Mouse (Mus musculus): ENCODE data around the gene Hsf3. TPM values are rescaled to one million over a fixed set of nuclear protein-coding genes. Genes with fewer than 3 reads are reported as not detected.
A peak's percentile ranks its signal among the peaks of the same experiment; 100 is the strongest.
"Not testable (repeated sequence)": the region's sequence is repeated elsewhere in the genome, so short reads cannot be mapped to it uniquely, and the experiment has no call there.

Gene Hsf3
- not detected for total RNA-seq (2021)
- not detected in 2 replicates for polyA plus RNA-seq (2012; rRNA removed)
- long read RNA-seq: 0 reads

DNA sequence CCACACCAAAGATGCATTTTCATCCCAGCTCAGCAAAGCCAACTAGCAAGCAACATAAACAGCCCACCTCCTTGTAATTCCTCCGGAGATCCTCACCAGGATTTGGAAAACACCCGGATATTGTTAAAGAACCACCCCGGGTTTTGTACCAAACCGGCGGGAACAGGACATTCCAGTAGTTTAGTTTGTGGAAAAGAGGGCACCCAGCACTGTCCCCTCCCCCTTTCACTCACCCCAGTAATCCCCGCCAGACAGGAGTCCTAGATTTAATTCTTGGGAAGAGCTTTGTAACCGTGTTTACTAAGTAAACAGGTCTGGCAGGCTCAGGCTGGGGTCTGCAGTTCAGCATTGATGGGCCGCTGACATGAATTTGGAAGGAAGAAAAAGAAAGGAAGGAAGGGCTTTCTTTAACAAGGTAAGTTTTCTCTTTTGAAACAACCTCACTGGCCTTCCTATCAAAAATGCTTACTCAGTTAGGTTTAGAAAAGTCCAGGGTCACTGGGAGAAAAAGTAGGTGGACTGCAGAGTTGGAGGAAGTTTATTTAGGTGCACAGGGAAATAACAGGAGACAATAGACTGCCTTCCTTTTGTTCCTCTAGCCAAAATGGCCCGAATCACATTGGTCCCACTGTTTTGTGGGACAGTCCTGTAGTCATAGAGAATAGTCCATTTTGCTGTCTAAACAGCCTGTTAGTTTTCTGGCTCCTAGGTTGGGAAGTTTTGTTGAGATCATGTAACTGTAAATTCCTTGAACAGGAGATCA, at the start of gene Hsf3:
Hsf3 (minus strand) TSS at position 94 of the 763 bp plus-strand sequence.
- Histone ChIP-seq H3K9ac (ENCODE audit: low read depth, low read length) (peak within 1 kb of the TSS; percentile 45; the same call in 1 of the 2 replicates), H3K4me3 (peak within 1 kb of the TSS; percentile 36), H3K79me2 (replicated peaks; ENCODE audit: control insufficient read depth, insufficient read depth, low read length) (no peaks in the 10 kb centered on the region), H3K27ac (peak within 1 kb of the TSS; percentile 16; the same call in 1 of the 2 replicates), H3K36me3 (ENCODE audit: control insufficient read depth, insufficient read depth, low read length) (no peaks in the 10 kb centered on the region), H3K4me1 (ENCODE audit: control insufficient read depth, insufficient read depth, low read length) (no peaks in the 10 kb centered on the region), H3K27me3 (ENCODE audit: control insufficient read depth, insufficient read depth, low read length) (no peaks in the 10 kb centered on the region)
- 21% methylated on average over 9 of the region's 9 CpGs for WGBS
- peak; percentile 9 to 21 for DNase-seq
- TF ChIP-seq POLR2A (IDR thresholded peaks at IDR 0.05; ENCODE audit: insufficient read depth, low read depth, low read length): no peak
- TF ChIP-seq EP300 (IDR thresholded peaks at IDR 0.05; ENCODE audit: insufficient read depth, low read depth, low read length): no peak
- TF ChIP-seq CTCF (IDR thresholded peaks at IDR 0.05): no peak
- intact Hi-C loops (cut with DNase I): no loop called here

DNA sequence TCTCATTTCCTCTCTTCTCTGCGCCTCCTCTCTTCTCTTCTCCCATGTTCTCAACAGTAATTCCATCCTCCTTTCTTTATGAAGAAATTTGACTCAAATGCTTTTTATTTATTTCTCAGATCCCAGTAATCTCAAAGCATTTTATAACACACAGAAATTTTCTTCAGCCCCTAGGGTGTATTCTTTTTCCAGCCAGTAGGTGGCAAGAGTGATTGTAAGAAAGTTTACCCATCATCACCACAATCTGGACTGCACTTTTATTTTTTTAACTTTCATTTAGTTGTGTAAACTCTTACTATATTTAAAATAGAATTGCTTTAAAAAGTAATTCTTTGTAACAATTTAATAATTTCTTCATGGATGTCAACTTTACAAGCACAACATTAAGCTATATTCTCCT, 45.5 kb upstream of the Hsf3 start:
- Histone ChIP-seq H3K9ac (ENCODE audit: low read depth, low read length) (no peak overlapping the region), H3K4me1 (ENCODE audit: control insufficient read depth, insufficient read depth, low read length) (no peaks in the 10 kb centered on the region), H3K27ac (no peak overlapping the region), H3K36me3 (ENCODE audit: control insufficient read depth, insufficient read depth, low read length) (no peaks in the 10 kb centered on the region), H3K4me3 (no peak overlapping the region), H3K27me3 (ENCODE audit: control insufficient read depth, insufficient read depth, low read length) (no peaks in the 10 kb centered on the region), H3K79me2 (replicated peaks; ENCODE audit: control insufficient read depth, insufficient read depth, low read length) (no peaks in the 10 kb centered on the region)
- TF ChIP-seq CTCF (IDR thresholded peaks at IDR 0.05) (peak; percentile 48), EP300 (IDR thresholded peaks at IDR 0.05; ENCODE audit: insufficient read depth, low read depth, low read length) (no peak)
- intact Hi-C loops (cut with DNase I): no loop called here
- DNase-seq: no peak
- 43% methylated on average over 1 of the region's 1 CpGs for WGBS

DNA sequence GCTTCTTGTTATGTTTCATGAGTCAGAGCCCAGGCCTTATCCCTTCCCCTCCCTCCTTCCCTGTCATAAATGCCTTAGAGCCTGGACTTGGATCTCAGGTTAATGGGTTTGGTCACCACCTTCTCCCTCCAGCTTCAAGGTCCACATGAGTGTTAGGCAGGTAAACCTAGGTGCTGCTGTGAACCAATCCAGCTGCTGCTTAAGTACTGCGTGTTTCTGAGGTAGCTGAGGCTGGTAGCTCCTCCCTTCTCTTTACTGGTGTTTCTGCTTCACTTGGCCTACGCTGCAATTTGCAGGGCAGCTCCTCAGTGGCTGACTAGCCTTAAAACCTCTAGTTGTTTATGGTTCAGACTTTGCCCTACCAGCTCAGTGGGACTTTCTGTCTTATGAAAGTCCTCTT, 945 bp downstream of the Hsf3 start, which contains the start of gene Heph:
Heph (plus strand) TSS at position 211 of the 400 bp plus-strand sequence.
- DNase-seq: no peak
- H3K27me3 ChIP-seq (ENCODE audit: control insufficient read depth, insufficient read depth, low read length): no peaks in the 10 kb centered on the region
- no peak within 1 kb of the TSS for H3K9ac ChIP-seq (ENCODE audit: low read depth, low read length)
- H3K27ac ChIP-seq: no peak within 1 kb of the TSS
- H3K79me2 ChIP-seq (replicated peaks; ENCODE audit: control insufficient read depth, insufficient read depth, low read length): no peaks in the 10 kb centered on the region
- intact Hi-C loops (cut with DNase I): no loop called here
- H3K36me3 ChIP-seq (ENCODE audit: control insufficient read depth, insufficient read depth, low read length): no peaks in the 10 kb centered on the region
- WGBS: 74% methylated on average over 2 of the region's 2 CpGs
- no peak for TF ChIP-seq POLR2A (IDR thresholded peaks at IDR 0.05; ENCODE audit: insufficient read depth, low read depth, low read length)
- no peak for TF ChIP-seq CTCF (IDR thresholded peaks at IDR 0.05)
- TF ChIP-seq EP300 (IDR thresholded peaks at IDR 0.05; ENCODE audit: insufficient read depth, low read depth, low read length): no peak
- no peaks in the 10 kb centered on the region for H3K4me1 ChIP-seq (ENCODE audit: control insufficient read depth, insufficient read depth, low read length)
- peak within 1 kb of the TSS; percentile 36; the same call in 1 of the 2 replicates for H3K4me3 ChIP-seq

DNA sequence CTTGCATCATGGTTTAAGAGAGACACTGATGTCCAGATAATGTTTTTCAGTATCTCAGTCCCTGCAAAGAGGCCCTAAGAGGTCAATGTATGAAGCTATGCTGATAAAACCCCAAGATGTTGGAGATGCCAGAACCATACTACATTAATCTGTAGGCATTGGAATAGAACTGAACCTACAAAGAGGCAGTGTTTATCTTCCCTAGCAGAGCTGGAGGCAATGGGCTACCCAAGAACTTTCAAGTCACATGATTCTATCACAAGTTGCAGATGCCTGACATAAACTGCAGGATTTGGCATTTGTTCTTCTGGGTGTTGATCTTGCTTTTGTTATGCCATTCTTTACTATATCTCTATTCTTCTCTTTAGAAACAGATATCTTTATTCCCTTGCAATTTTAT, 36.7 kb downstream of the Hsf3 start:
- Histone ChIP-seq H3K27ac (no peak overlapping the region), H3K36me3 (ENCODE audit: control insufficient read depth, insufficient read depth, low read length) (no peaks in the 10 kb centered on the region), H3K27me3 (ENCODE audit: control insufficient read depth, insufficient read depth, low read length) (no peaks in the 10 kb centered on the region), H3K9ac (ENCODE audit: low read depth, low read length) (no peak overlapping the region), H3K4me3 (no peak overlapping the region), H3K79me2 (replicated peaks; ENCODE audit: control insufficient read depth, insufficient read depth, low read length) (no peaks in the 10 kb centered on the region), H3K4me1 (ENCODE audit: control insufficient read depth, insufficient read depth, low read length) (no peaks in the 10 kb centered on the region)
- no peak for DNase-seq
- intact Hi-C loops (cut with DNase I): no loop called here
- TF ChIP-seq CTCF (IDR thresholded peaks at IDR 0.05) (no peak), POLR2A (IDR thresholded peaks at IDR 0.05; ENCODE audit: insufficient read depth, low read depth, low read length) (no peak), EP300 (IDR thresholded peaks at IDR 0.05; ENCODE audit: insufficient read depth, low read depth, low read length) (no peak)

DNA sequence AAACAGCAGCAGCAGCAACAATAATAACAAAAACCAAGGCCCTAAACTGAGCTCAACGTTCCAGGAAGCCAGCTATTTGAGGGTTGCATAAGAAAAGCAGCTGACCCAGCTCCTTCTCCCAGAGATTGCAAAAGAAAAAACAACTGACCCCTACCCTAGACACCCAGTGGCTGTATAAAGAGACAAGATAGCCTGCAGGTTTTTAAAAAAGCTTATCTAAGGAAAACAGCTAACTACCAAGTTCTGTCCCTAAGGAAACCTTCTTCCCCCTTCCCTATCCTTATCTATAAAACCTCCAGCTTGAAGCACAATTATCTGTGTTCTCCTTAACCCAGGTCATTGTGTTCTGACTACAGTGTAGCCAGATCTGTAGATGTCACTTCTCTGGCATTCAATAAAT, 38.4 kb downstream of the Hsf3 start:
- Histone ChIP-seq H3K27ac (no peak overlapping the region), H3K79me2 (replicated peaks; ENCODE audit: control insufficient read depth, insufficient read depth, low read length) (no peaks in the 10 kb centered on the region), H3K4me3 (no peak overlapping the region), H3K36me3 (ENCODE audit: control insufficient read depth, insufficient read depth, low read length) (no peaks in the 10 kb centered on the region), H3K9ac (ENCODE audit: low read depth, low read length) (no peak overlapping the region), H3K4me1 (ENCODE audit: control insufficient read depth, insufficient read depth, low read length) (no peaks in the 10 kb centered on the region), H3K27me3 (ENCODE audit: control insufficient read depth, insufficient read depth, low read length) (no peaks in the 10 kb centered on the region)
- intact Hi-C loops (cut with DNase I): no loop called here
- no peak for DNase-seq
- TF ChIP-seq EP300 (IDR thresholded peaks at IDR 0.05; ENCODE audit: insufficient read depth, low read depth, low read length): no peak
- no peak for TF ChIP-seq POLR2A (IDR thresholded peaks at IDR 0.05; ENCODE audit: insufficient read depth, low read depth, low read length)
- TF ChIP-seq CTCF (IDR thresholded peaks at IDR 0.05): no peak
- WGBS: 35% methylated on average over 1 of the region's 1 CpGs

DNA sequence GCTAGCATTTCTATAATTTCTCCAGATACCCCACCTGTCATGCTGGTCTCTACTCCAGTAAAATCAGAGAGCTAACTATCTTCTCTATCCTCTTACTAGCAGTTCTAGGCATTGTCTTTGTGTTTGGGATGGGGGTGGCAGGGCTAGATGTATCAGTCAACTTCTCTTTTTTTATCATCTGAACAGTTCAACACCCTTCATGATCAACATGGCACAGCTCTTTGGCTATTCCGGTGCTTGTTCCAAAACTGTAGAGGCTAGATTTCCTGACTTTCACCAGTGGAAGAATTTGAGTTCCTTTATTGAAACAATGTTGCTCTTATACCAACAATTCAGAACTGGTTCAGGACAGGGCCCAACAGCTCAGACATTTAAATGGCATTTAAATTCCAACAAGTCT, 39.1 kb downstream of the Hsf3 start:
- Histone ChIP-seq H3K4me3 (no peak overlapping the region), H3K9ac (ENCODE audit: low read depth, low read length) (no peak overlapping the region), H3K4me1 (ENCODE audit: control insufficient read depth, insufficient read depth, low read length) (no peaks in the 10 kb centered on the region), H3K27me3 (ENCODE audit: control insufficient read depth, insufficient read depth, low read length) (no peaks in the 10 kb centered on the region), H3K36me3 (ENCODE audit: control insufficient read depth, insufficient read depth, low read length) (no peaks in the 10 kb centered on the region), H3K79me2 (replicated peaks; ENCODE audit: control insufficient read depth, insufficient read depth, low read length) (no peaks in the 10 kb centered on the region), H3K27ac (no peak overlapping the region)
- intact Hi-C loops (cut with DNase I): no loop called here
- DNase-seq: no peak
- no peak for TF ChIP-seq EP300 (IDR thresholded peaks at IDR 0.05; ENCODE audit: insufficient read depth, low read depth, low read length)
- TF ChIP-seq POLR2A (IDR thresholded peaks at IDR 0.05; ENCODE audit: insufficient read depth, low read depth, low read length): no peak
- TF ChIP-seq CTCF (IDR thresholded peaks at IDR 0.05): no peak
- WGBS: 82% methylated on average over 1 of the region's 1 CpGs

DNA sequence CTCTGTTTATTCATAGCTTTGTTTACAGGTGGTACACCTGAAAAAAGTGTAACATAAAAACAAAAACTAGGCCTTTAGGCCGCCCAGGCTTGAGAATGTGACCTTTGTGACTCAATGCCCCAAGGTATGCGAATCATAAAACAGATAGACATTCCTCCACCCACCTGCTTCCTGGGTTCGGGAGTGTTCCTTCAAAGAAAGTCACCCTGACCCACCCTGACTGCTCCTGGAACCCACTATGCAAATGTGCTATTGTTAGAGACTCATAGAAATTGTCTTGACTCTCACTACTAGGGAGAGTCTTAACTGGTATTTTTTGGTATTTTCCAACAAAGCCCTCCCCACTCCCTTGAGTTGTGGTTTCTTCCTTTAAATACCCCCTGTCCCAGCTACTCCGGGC, 40.7 kb downstream of the Hsf3 start:
- WGBS: 74% methylated on average over 4 of the region's 4 CpGs
- H3K4me1 ChIP-seq (ENCODE audit: control insufficient read depth, insufficient read depth, low read length); H3K79me2 ChIP-seq (replicated peaks; ENCODE audit: control insufficient read depth, insufficient read depth, low read length); H3K27me3 ChIP-seq (ENCODE audit: control insufficient read depth, insufficient read depth, low read length); H3K36me3 ChIP-seq (ENCODE audit: control insufficient read depth, insufficient read depth, low read length); H3K9ac ChIP-seq (ENCODE audit: low read depth, low read length); H3K27ac ChIP-seq; H3K4me3 ChIP-seq; intact Hi-C loops (cut with DNase I); DNase-seq: not testable (repeated sequence)
